Mouse (Mus musculus): Measurements from ENCODE around the gene Mex3a.
"Not testable (repeated sequence)": the region's sequence is repeated elsewhere in the genome, so short reads cannot be mapped to it uniquely, and the experiment has no call there.

Gene Mex3a

GRCm38 (mm10) chr3:88567892-88568291, 35.7 kb downstream of the Mex3a start:
- no peak for DNase-seq (ENCODE audit: low spot score in 2 of 2)

- DNase-seq (ENCODE audit: low spot score in 2 of 2) = no peak
Observed at GRCm38 (mm10) chr3:88568615-88569014, 36.4 kb downstream of the Mex3a start.

GRCm38 (mm10) chr3:88569093-88569492, 36.9 kb downstream of the Mex3a start:
- DNase-seq (ENCODE audit: low spot score in 2 of 2) = no peak

GRCm38 (mm10) chr3:88569694-88570093, 37.5 kb downstream of the Mex3a start:
- no peak for DNase-seq (ENCODE audit: low spot score in 2 of 2)

GRCm38 (mm10) chr3:88570341-88570740, 38.1 kb downstream of the Mex3a start:
- DNase-seq (ENCODE audit: low spot score in 2 of 2) = no peak

GRCm38 (mm10) chr3:88571856-88572255, 39.7 kb downstream of the Mex3a start:
- DNase-seq (ENCODE audit: low spot score in 2 of 2) = no peak

GRCm38 (mm10) chr3:88572835-88573234, 40.6 kb downstream of the Mex3a start:
- DNase-seq (ENCODE audit: low spot score in 2 of 2) = no peak

GRCm38 (mm10) chr3:88573810-88574209, 41.6 kb downstream of the Mex3a start:
- DNase-seq (ENCODE audit: low spot score in 2 of 2) = no peak

GRCm38 (mm10) chr3:88575540-88575939, 43.3 kb downstream of the Mex3a start, which contains the start of gene Ssr2:
Ssr2 (plus strand) TSS chr3:88575876.
- DNase-seq (ENCODE audit: low spot score in 2 of 2) = no peak

- DNase-seq (ENCODE audit: low spot score in 2 of 2) = not testable (repeated sequence)
Observed at GRCm38 (mm10) chr3:88577846-88578245, 45.7 kb downstream of the Mex3a start.

- no peak for DNase-seq (ENCODE audit: low spot score in 2 of 2)
Observed at GRCm38 (mm10) chr3:88578498-88579424, 46.6 kb downstream of the Mex3a start.

GRCm38 (mm10) chr3:88579454-88580117, 47.4 kb downstream of the Mex3a start:
- DNase-seq (ENCODE audit: low spot score in 2 of 2) = peak; percentile 47 to 66

- no peak for DNase-seq (ENCODE audit: low spot score in 2 of 2)
Observed at GRCm38 (mm10) chr3:88585769-88586168, 53.6 kb downstream of the Mex3a start.

- DNase-seq (ENCODE audit: low spot score in 2 of 2) = no peak
Observed at GRCm38 (mm10) chr3:88586640-88587039, 54.4 kb downstream of the Mex3a start.

GRCm38 (mm10) chr3:88590246-88590645, 58.1 kb downstream of the Mex3a start:
- DNase-seq (ENCODE audit: low spot score in 2 of 2) = no peak

Data from spleen, postnatal 14 days (tissue).